Comparison of ENCODE assay signal across 21 mouse cellular contexts in the genomic region with DNA sequence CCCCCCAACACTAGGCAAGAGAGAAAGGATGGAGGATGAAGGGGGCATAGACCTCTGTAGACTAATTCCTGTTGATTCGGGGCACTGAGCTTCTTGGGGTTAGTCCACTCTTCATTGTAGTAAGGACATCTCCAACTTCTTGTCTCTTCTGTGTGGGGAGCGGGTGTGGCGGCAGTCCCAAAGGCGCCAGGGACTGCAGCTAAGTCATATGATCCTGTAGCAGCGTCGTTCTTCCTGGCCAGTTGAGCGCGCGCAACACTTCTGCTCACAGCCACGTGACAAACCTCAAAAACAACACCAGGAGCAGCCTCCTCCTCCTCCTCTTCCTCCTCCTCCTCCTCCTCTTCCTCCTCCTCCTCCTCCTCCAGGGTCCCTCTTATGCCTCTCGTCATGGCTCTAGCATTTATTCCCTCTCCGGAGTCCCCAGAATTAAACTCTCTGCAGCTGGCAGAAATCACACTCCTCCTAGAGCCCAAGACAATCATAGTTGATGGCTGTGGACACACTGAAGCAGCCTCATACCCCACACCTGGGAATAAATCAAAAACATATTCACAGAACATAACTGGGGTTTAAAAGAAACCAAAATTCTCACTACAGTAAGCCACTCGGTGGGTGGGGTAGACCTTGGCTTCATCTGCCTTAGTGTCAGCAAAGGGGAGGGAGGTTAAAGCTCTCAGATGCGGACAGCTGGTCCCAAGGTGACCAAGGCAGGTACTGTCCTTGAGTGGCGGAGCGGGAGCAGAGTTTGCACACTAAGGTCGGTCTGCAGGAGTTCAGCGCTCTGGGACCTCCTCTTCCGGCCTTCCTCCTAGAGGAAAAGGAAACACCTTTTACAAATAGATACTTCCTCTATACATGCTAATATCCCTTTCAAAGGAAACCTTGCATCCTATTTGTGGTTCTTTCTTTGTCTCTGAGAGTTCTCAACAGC. TPM values are rescaled to one million over a fixed set of nuclear protein-coding genes. Genes with fewer than 3 reads are reported as not detected.
DNase-seq lines count a peak whose midpoint lies in the region; ATAC-seq and TF ChIP-seq lines count a peak whose summit lies in the region.
"Had no signal": no experiment of that assay in that cellular context is flagged by ENCODE, and none has a peak within 500 bp of the region (broad histone marks: within the 10 kb centered on the region; RNA-seq: fewer than 3 reads in every experiment).

No protein-coding gene starts in this region.

- H3K4me2 ChIP-seq in liver, embryonic 15.5 days, result peak overlapping the region; percentile 29; the same call in 1 of the 2 replicates
- H3K4me2 ChIP-seq in liver, postnatal 0 days (ENCODE audit: low read depth, low read length), result no peak overlapping the region
- peak overlapping the region; percentile 34 for H3K4me2 ChIP-seq in lung, embryonic 16.5 days (ENCODE audit: low read depth, low read length)
- H3K4me2 ChIP-seq: embryonic facial prominence, embryonic 13.5 days; heart, embryonic 13.5 days; liver, embryonic 12.5 days; midbrain, embryonic 11.5 days had no signal

- no peak for TF ChIP-seq CTCF in liver, postnatal 0 days (IDR thresholded peaks at IDR 0.05; ENCODE audit: low read depth)
- TF ChIP-seq CTCF in thymus, adult 2 months (IDR thresholded peaks at IDR 0.05; ENCODE audit: borderline replicate concordance, control insufficient read depth, extremely low read depth, insufficient read depth, low read length, poor library complexity), result no peak

- no peak for TF ChIP-seq EP300 in liver, postnatal 0 days (IDR thresholded peaks at IDR 0.05; ENCODE audit: low read depth)

- H3K27ac ChIP-seq in liver, embryonic 15.5 days (replicated peaks), result no peak overlapping the region
- H3K27ac ChIP-seq in liver, postnatal 0 days (ENCODE audit: low read depth), result no peak overlapping the region
- peak overlapping the region; percentile 73 for H3K27ac ChIP-seq in lung, embryonic 16.5 days (ENCODE audit: low read length)
- peak overlapping the region; percentile 61 for H3K27ac ChIP-seq in thymus, adult 2 months (ENCODE audit: control insufficient read depth, insufficient read depth, low read length)
- H3K27ac ChIP-seq: embryonic facial prominence, embryonic 13.5 days; heart, embryonic 13.5 days; limb, embryonic 10.5 days; liver, embryonic 12.5 days had no signal

- H3K4me3 ChIP-seq in liver, embryonic 15.5 days (replicated peaks), result no peak overlapping the region
- no peak overlapping the region for H3K4me3 ChIP-seq in liver, postnatal 0 days (ENCODE audit: low read depth, low read length)
- no peak overlapping the region for H3K4me3 ChIP-seq in lung, embryonic 16.5 days (ENCODE audit: low read length)
- peak overlapping the region; percentile 17; the same call in 1 of the 2 replicates for H3K4me3 ChIP-seq in thymus, adult 2 months (ENCODE audit: control insufficient read depth, insufficient read depth, low read length)
- H3K4me3 ChIP-seq: embryonic facial prominence, embryonic 13.5 days; heart, embryonic 13.5 days; limb, embryonic 10.5 days; liver, embryonic 12.5 days had no signal

- no peak for DNase-seq in liver, postnatal 0 days
- no peak for DNase-seq in thymus, adult 2 months
- no peak for DNase-seq in cerebellum, postnatal 14 days
- no peak for DNase-seq in testis, postnatal 10 days (ENCODE audit: low spot score)
- DNase-seq in layer of hippocampus, postnatal 36 days, result no peak
- DNase-seq: cerebellum, adult 11 months; gastrocnemius, postnatal 36 days; kidney, adult 11 months; kidney, postnatal 4 days; right cerebral cortex, postnatal 14 days had no signal

- 35% methylated on average over 19 of the region's 19 CpGs for WGBS in liver, embryonic 15.5 days (ENCODE audit: insufficient replicate concordance)
- 51% methylated on average over 19 of the region's 19 CpGs for WGBS in liver, postnatal 0 days (ENCODE audit: insufficient replicate concordance)
- WGBS in lung, embryonic 16.5 days, result 66% methylated on average over 19 of the region's 19 CpGs
- 30% methylated on average over 19 of the region's 19 CpGs for WGBS in thymus, adult 2 months

- H3K4me1 ChIP-seq in liver, embryonic 15.5 days (replicated peaks), result no peaks in the 10 kb centered on the region
- H3K4me1 ChIP-seq in liver, postnatal 0 days (ENCODE audit: insufficient read depth), result no peaks in the 10 kb centered on the region
- H3K4me1 ChIP-seq in lung, embryonic 16.5 days (replicated peaks; ENCODE audit: control insufficient read depth, insufficient read depth, low read length), result peaks cover 2% of the 10 kb centered on the region; the same call in 1 of the 2 replicates
- H3K4me1 ChIP-seq in thymus, adult 2 months (replicated peaks; ENCODE audit: control insufficient read depth, insufficient read depth, low read length), result peaks cover 70% of the 10 kb centered on the region
- H3K4me1 ChIP-seq: liver, embryonic 12.5 days had no signal

- ATAC-seq in liver, embryonic 15.5 days (ENCODE audit: insufficient read depth), result no peak
- no peak for ATAC-seq in liver, postnatal 0 days
- ATAC-seq in CD4-positive, CD25-positive, alpha-beta regulatory T cell, adult 4 months, result peak; percentile 10
- ATAC-seq in lung, embryonic 16.5 days (ENCODE audit: low read depth), result no peak
- ATAC-seq: liver, embryonic 12.5 days; Patski had no signal

- no peak overlapping the region for H3K9ac ChIP-seq in liver, embryonic 15.5 days
- H3K9ac ChIP-seq in liver, postnatal 0 days (replicated peaks), result no peak overlapping the region
- no peak overlapping the region for H3K9ac ChIP-seq in lung, embryonic 16.5 days (ENCODE audit: low read length)
- H3K9ac ChIP-seq: embryonic facial prominence, embryonic 13.5 days; heart, embryonic 13.5 days; liver, embryonic 12.5 days had no signal

- no peaks in the 10 kb centered on the region for H3K36me3 ChIP-seq in liver, embryonic 15.5 days (replicated peaks)
- no peaks in the 10 kb centered on the region for H3K36me3 ChIP-seq in liver, postnatal 0 days (replicated peaks; ENCODE audit: insufficient read depth, low read length)
- no peaks in the 10 kb centered on the region for H3K36me3 ChIP-seq in lung, embryonic 16.5 days (ENCODE audit: control insufficient read depth, insufficient read depth, low read length)
- H3K36me3 ChIP-seq in thymus, adult 2 months (ENCODE audit: control insufficient read depth, insufficient read depth, low read length), result no peaks in the 10 kb centered on the region
- H3K36me3 ChIP-seq: embryonic facial prominence, embryonic 13.5 days; heart, embryonic 13.5 days; limb, embryonic 10.5 days; liver, embryonic 12.5 days had no signal

- H3K9me3 ChIP-seq in liver, embryonic 15.5 days (replicated peaks), result no peaks in the 10 kb centered on the region
- no peaks in the 10 kb centered on the region for H3K9me3 ChIP-seq in liver, postnatal 0 days (ENCODE audit: low read length)
- no peaks in the 10 kb centered on the region for H3K9me3 ChIP-seq in lung, embryonic 16.5 days (ENCODE audit: control insufficient read depth, low read length)
- H3K9me3 ChIP-seq: embryonic facial prominence, embryonic 13.5 days; heart, embryonic 13.5 days; limb, embryonic 10.5 days; liver, embryonic 12.5 days had no signal

- TF ChIP-seq POLR2A in thymus, adult 2 months (IDR thresholded peaks at IDR 0.05; ENCODE audit: control insufficient read depth, extremely low read depth, insufficient read depth, low read length, poor library complexity), result no peak

- peaks cover 8% of the 10 kb centered on the region; the same call in 1 of the 2 replicates for H3K27me3 ChIP-seq in liver, embryonic 15.5 days
- H3K27me3 ChIP-seq in liver, postnatal 0 days (ENCODE audit: insufficient read depth, low read length), result no peaks in the 10 kb centered on the region
- H3K27me3 ChIP-seq in lung, embryonic 16.5 days (ENCODE audit: control insufficient read depth, insufficient read depth, low read depth, low read length), result no peaks in the 10 kb centered on the region
- H3K27me3 ChIP-seq in thymus, adult 2 months (ENCODE audit: control insufficient read depth, insufficient read depth, low read length), result no peaks in the 10 kb centered on the region
- H3K27me3 ChIP-seq: CH12.LX; embryonic facial prominence, embryonic 13.5 days; heart, embryonic 13.5 days had no signal

RNA-seq across cellular contexts. Expression of a gene that starts 3.1 kb away (rescaled TPM):
- 0.10 and 0.15 TPM in 2 replicates for polyA plus RNA-seq in liver, embryonic 15.5 days (2015; fragmentation: Nextera tagmentation; extraction: Ambion mirVana)
- 1.8 and 2.5 TPM in 2 replicates for polyA plus RNA-seq in liver, postnatal 0 days (2015; fragmentation: Nextera tagmentation; extraction: Ambion mirVana)
- polyA plus RNA-seq in CD4-positive, CD25-positive, alpha-beta regulatory T cell, adult 4 months (2017; shearing (Covaris generic)), result 1,000 to 10,000 TPM; 1,558 to 1,756 TPM
- polyA plus RNA-seq in lung, embryonic 16.5 days (2015; fragmentation: Nextera tagmentation; extraction: Ambion mirVana), result 0.57 and 0.85 TPM in 2 replicates
- 97.5 and 117 TPM in 2 replicates for polyA plus RNA-seq in thymus, adult 2 months (2012; rRNA removed)
- total RNA-seq in layer of hippocampus, postnatal 36 days (2021), result not detected
- total RNA-seq: left cerebral cortex, adult 18-20 months had no signal
- polyA plus RNA-seq: embryonic facial prominence, embryonic 13.5 days; heart, embryonic 13.5 days; limb, embryonic 10.5 days; liver, embryonic 12.5 days; midbrain, embryonic 11.5 days; Patski had no signal

Comparison
In these comparisons a context has a peak if more than half of its experiments do, and no peak if none do; other contexts are left out.
1. H3K27ac ChIP-seq: peak in lung, embryonic 16.5 days (single experiment) and thymus, adult 2 months (single experiment); none in liver, embryonic 15.5 days (single experiment) and liver, postnatal 0 days (single experiment).
2. RNA of a gene that starts 3.1 kb away (polyA plus RNA-seq): 1,558 to 1,756 TPM in CD4-positive, CD25-positive, alpha-beta regulatory T cell, adult 4 months and 97.5 to 117 TPM in thymus, adult 2 months; 1.8 to 2.5 TPM in liver, postnatal 0 days, 0.57 to 0.85 TPM in lung, embryonic 16.5 days and 0.10 to 0.15 TPM in liver, embryonic 15.5 days; every median in the first group is over 10 times any median in the second.